Mouse (Mus musculus) intestine, postnatal 0 days (tissue): ENCODE data around the gene Lin37. TPM values are rescaled to one million over a fixed set of nuclear protein-coding genes. Genes with fewer than 3 reads are reported as not detected.

ENCODE experiments used
- ATAC-seq: fragments of 200-750 bp; cut with Nextera tagmentation; 2 replicates; pipeline ENCODE4 v1.8.0; 2017; ENCODE audit warnings: mild to moderate bottlenecking, moderate TSS enrichment, moderate library complexity
- H3K27ac ChIP-seq: fragments of 300-500 bp; sonication (generic); 2 replicates; pipeline ENCODE4 v1.5.1; 2014; ENCODE audit warnings: mild to moderate bottlenecking, low read depth, low read length, moderate library complexity
- H3K27me3 ChIP-seq: fragments of 300-500 bp; sonication (generic); replicated peaks from 2 replicates; pipeline ENCODE4 v1.6.1; 2014; ENCODE audit warnings: low read length, mixed read lengths; ENCODE audit not compliant: control insufficient read depth, insufficient read depth
- H3K36me3 ChIP-seq: fragments of 300-500 bp; sonication (generic); 2 replicates; pipeline ENCODE4 v1.6.1; 2014; ENCODE audit warnings: mild to moderate bottlenecking, moderate library complexity; ENCODE audit not compliant: control insufficient read depth, insufficient read depth
- H3K4me1 ChIP-seq: fragments of 300-500 bp; sonication (generic); replicated peaks from 2 replicates; pipeline ENCODE4 v1.6.1; 2014; ENCODE audit warnings: antibody characterized with exemption, low read length, mixed read lengths; ENCODE audit not compliant: control insufficient read depth, insufficient read depth
- H3K4me2 ChIP-seq: fragments of 300-500 bp; sonication (generic); replicated peaks from 2 replicates; pipeline ENCODE4 v1.6.1; 2014; ENCODE audit warnings: low read depth, mild to moderate bottlenecking, moderate library complexity
- H3K4me3 ChIP-seq: fragments of 300-500 bp; sonication (generic); 2 replicates; pipeline ENCODE4 v1.5.1; 2014; ENCODE audit warnings: low read depth, low read length
- H3K9ac ChIP-seq: fragments of 300-500 bp; sonication (generic); 2 replicates; pipeline ENCODE4 v1.6.1; 2014; ENCODE audit warnings: mild to moderate bottlenecking, low read depth, low read length
- H3K9me3 ChIP-seq: fragments of 300-500 bp; sonication (generic); 2 replicates; pipeline ENCODE4 v1.6.1; 2016; ENCODE audit warnings: mixed run types; ENCODE audit not compliant: control insufficient read depth
- CTCF ChIP-seq: sonication (generic); IDR thresholded peaks from 2 replicates; pipeline ENCODE4 v1.5.1; 2016; ENCODE audit warnings: low read depth, mild to moderate bottlenecking, control low read depth, antibody characterized with exemption, moderate library complexity
- WGBS: fragments of 180-500 bp; shearing (Covaris S2); extraction: QIAGEN DNeasy Blood & Tissue Kit; methylation state at CpG from one replicate; pipeline ENCODE4 v1.1.7; 2014; 5-methylcytosine and 5-hydroxymethylcytosine counted together
- polyA plus RNA-seq: library from polyadenylated mRNA; unstranded; fragments of >200 nt; fragmentation: Nextera tagmentation; extraction: Ambion mirVana; gene quantifications from 2 replicates; pipeline ENCODE4 v1.2.1, GENCODE M21; 2015

The Lin37 gene
- polyA plus RNA-seq, 1 experiment from 2014 or later, result 31.4 TPM

DNA sequence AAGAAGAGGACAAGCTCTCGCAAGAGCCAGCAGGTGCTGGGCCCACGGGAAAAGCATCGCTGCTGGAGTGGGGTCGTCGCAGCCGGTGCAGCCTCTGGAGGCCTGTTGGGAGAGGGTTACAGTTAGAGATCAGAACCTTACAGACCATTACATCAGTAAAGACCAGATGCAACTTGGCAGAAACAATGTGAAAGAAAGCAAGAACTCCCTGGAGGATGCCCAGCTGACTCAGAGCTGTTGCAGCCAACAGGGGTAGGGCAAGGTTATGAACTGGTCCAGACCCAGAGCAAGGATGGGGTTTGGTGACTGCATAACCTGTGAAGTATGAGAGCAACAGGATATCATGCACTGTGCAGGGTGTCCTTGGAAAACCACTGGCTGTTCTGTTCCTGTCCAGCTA, 35.2 kb downstream of the Lin37 start:
- Histone ChIP-seq H3K4me3 (no peak overlapping the region), H3K9ac (no peak overlapping the region), H3K27me3 (no peaks in the 10 kb centered on the region), H3K36me3 (peaks cover 31% of the 10 kb centered on the region), H3K4me2 (no peak overlapping the region), H3K4me1 (no peaks in the 10 kb centered on the region), H3K9me3 (no peaks in the 10 kb centered on the region), H3K27ac (no peak overlapping the region)
- ATAC-seq, result no peak
- TF ChIP-seq CTCF, result no peak
- WGBS, result 90% methylated on average over 6 of the region's 6 CpGs

DNA sequence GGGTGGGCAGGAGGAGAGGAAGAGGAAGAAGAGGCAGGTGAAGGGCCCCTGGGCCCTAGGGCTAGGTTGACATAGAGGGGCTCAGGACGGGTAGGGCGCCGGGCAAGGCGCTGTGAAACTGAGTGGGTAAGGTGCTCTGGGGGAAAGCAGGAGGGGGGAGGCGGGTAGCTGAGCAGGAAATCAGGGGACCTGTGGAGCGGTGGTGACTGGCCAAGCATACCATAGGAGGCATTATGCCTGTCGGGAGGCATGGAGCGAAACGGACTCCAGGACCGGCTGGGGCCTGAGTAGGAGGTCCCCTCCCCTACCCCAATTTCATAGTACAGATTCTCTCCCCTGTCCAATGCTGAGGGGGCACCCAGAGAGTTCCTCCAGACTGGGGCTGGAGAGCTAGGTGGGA, 36.8 kb downstream of the Lin37 start:
- H3K27ac ChIP-seq, result no peak overlapping the region
- 91% methylated on average over 10 of the region's 10 CpGs for WGBS
- peaks cover 16% of the 10 kb centered on the region; the same call in 1 of the 2 replicates for H3K36me3 ChIP-seq

DNA sequence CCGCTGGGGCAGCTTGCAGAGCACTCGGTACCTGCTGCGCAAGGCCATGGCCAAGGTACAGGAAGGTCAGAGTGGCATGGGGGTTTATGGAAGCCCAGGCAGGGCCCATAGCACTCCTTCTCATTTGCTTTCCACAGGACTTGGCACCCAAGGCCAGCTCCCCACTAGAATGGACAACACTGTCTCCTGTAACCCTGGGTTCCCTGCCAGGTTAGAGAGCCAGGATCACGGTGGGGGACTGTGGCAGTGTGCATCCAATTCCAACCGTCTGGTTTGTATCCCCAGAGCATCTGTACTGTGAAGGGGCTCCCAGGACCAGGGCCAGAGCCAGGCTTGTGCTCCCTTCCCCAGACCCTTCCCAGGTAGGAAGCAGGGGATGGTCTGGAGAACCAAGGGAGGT, 38.8 kb downstream of the Lin37 start:
- Histone ChIP-seq H3K9ac (no peak overlapping the region), H3K4me1 (no peaks in the 10 kb centered on the region), H3K4me3 (no peak overlapping the region), H3K36me3 (peaks cover 16% of the 10 kb centered on the region; the same call in 1 of the 2 replicates), H3K4me2 (no peak overlapping the region), H3K27ac (no peak overlapping the region), H3K27me3 (no peaks in the 10 kb centered on the region), H3K9me3 (no peaks in the 10 kb centered on the region)
- WGBS, result 83% methylated on average over 5 of the region's 5 CpGs
- TF ChIP-seq CTCF, result no peak
- ATAC-seq, result no peak

More for the DNA sequence above, 36.8 kb downstream of the Lin37 start:
- H3K4me1 ChIP-seq, result no peaks in the 10 kb centered on the region
- TF ChIP-seq CTCF, result no peak
- H3K4me3 ChIP-seq, result no peak overlapping the region
- no peak overlapping the region for H3K9ac ChIP-seq
- no peak for ATAC-seq
- no peaks in the 10 kb centered on the region for H3K27me3 ChIP-seq
- H3K4me2 ChIP-seq, result no peak overlapping the region
- no peaks in the 10 kb centered on the region for H3K9me3 ChIP-seq

DNA sequence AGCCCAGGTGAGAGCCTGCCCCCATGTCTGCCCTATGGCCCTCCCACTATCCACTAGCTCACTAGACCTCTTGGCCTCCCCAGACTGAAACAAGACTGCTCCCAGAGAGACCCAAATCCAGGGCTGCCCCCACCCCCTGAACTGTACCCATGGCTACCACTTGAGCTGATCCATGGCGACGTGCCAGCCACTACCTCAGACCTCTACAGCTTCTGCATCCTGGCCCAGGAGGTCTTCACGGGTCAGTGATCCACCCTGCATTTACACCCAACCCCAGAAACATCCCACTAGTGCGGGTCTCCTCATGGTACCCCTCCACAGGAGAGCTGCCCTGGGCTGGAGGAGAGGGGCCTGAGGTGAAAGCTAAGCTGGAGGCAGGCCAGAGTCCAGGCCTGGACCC, 39.2 kb downstream of the Lin37 start:
- ATAC-seq, result no peak
- TF ChIP-seq CTCF, result no peak
- WGBS, result 74% methylated on average over 4 of the region's 4 CpGs

DNA sequence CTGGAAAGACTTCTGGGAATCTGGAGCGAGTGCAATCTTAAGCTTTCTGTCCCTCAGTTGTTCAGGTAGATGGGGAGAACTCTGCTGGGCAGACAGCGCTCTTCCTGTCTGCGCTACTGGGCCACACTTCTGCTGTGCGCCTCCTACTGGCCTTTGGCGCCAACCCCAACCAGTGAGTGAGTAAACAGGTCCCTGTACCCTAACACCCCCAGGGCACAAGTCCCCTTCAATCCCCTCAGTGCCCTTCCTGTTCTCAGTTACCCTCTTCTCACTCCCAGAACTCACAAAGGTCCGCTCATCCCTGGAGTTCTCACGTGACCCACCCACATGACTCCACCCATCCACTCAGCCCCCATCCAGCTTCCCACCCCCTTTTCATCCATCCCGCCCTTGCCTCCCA, 41.3 kb downstream of the Lin37 start:
- Histone ChIP-seq H3K4me2 (no peak overlapping the region), H3K4me1 (no peaks in the 10 kb centered on the region), H3K36me3 (peaks cover 5% of the 10 kb centered on the region; the same call in 1 of the 2 replicates), H3K9ac (no peak overlapping the region), H3K4me3 (no peak overlapping the region), H3K9me3 (no peaks in the 10 kb centered on the region), H3K27me3 (no peaks in the 10 kb centered on the region), H3K27ac (no peak overlapping the region)
- WGBS, result 33% methylated on average over 8 of the region's 8 CpGs
- ATAC-seq, result no peak
- TF ChIP-seq CTCF, result no peak

More for the DNA sequence above, 39.2 kb downstream of the Lin37 start:
- Histone ChIP-seq H3K27me3 (no peaks in the 10 kb centered on the region), H3K4me3 (no peak overlapping the region), H3K27ac (no peak overlapping the region), H3K4me1 (no peaks in the 10 kb centered on the region), H3K36me3 (peaks cover 16% of the 10 kb centered on the region; the same call in 1 of the 2 replicates), H3K9me3 (no peaks in the 10 kb centered on the region), H3K4me2 (no peak overlapping the region), H3K9ac (no peak overlapping the region)

DNA sequence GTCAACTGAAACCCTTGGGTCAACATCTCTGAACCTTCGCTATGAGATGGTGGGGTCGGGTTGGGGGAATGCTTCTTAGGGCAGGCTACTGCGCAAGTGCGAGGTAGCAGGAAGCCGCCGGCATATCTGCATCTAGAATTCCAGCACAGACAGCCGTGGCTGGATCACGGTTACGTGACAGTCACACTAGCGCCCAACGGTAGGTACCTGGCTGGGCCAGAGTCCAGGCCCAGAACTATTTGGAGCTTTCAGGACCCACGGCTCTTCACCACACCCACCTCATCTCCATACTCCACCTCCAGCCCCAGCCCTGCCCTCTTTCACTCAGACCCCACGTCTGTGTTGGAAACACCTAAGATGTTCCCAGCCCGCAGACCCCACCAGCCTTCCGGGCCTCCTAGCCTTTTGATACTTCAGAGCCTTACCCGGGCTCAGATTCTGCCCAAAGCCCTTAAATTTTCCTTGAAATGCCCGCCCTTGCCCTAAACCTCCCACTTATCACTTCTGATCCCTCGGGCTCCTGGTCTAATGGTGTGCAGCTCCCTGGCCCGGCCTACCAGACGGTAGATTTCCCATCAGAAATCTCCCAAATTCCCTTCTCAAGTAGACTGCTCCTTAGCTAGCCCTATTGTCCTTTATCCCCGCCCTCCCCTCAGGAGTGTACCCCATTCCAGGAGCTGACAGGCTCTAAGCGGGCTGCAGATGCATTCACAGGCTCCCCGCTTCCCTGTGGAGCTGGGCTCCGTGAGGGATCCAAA, 44.5 kb downstream of the Lin37 start:
- WGBS, result 61% methylated on average over 24 of the region's 24 CpGs

More for the DNA sequence above, 44.5 kb downstream of the Lin37 start:
- no peaks in the 10 kb centered on the region for H3K9me3 ChIP-seq
- no peak overlapping the region for H3K4me2 ChIP-seq
- TF ChIP-seq CTCF, result no peak
- no peaks in the 10 kb centered on the region for H3K4me1 ChIP-seq
- H3K4me3 ChIP-seq, result no peak overlapping the region
- ATAC-seq, result no peak
- H3K27me3 ChIP-seq, result no peaks in the 10 kb centered on the region
- H3K27ac ChIP-seq, result no peak overlapping the region
- H3K9ac ChIP-seq, result no peak overlapping the region
- no peaks in the 10 kb centered on the region for H3K36me3 ChIP-seq
